Mouse (Mus musculus): ENCODE data around the gene Atp6v1fnb.

Atp6v1fnb gene

DNA sequence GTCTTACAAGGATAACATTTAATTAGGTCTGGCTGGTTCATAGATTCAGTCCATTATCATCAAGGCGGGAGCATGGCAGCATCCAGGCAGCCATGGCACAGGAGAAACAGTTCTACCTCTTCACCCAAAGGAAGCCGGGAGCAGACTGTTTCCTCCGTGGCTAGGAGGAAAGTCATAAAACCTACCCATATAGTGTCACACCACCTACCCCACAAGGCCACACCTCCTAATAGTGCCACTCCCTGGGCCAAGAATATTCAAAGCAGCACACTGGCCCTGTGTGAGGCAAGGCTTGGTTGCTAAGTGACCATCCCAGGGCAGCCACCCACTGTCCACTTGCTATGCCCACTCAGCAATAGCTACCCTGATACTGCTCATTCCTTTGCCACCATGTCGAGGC is at the start of gene Atp6v1fnb:
Gene Atp6v1fnb (plus strand): TSS at position 301 of the 400 bp plus-strand sequence.
- DNase-seq, result no peak

- DNase-seq, result no peak
These were observed 46.1 kb upstream of the Atp6v1fnb start for GRCm38 (mm10) chr6:29425118-29425517.

- DNase-seq, result no peak
These were observed 44.9 kb upstream of the Atp6v1fnb start for GRCm38 (mm10) chr6:29426331-29426730.

DNA sequence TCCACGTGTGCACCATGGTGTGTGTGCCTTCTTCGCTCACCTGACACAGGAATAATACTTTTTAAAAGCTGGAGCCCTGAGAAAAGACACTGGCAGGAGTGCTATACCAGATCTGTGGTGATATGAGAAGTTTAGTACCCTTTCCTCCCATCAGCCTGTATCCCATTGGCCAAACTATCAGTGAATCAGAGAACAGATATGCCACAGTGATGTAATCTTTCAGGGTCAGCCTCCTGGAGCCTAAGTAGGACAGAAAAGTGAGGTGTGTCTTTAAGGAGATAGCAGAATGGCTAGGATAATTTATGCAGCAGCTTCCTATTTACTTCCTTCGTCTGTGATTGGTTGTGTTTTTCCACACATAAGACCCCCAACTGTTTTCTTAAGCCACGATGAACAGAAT is 43.1 kb upstream of the Atp6v1fnb start:
- DNase-seq, result no peak

DNA sequence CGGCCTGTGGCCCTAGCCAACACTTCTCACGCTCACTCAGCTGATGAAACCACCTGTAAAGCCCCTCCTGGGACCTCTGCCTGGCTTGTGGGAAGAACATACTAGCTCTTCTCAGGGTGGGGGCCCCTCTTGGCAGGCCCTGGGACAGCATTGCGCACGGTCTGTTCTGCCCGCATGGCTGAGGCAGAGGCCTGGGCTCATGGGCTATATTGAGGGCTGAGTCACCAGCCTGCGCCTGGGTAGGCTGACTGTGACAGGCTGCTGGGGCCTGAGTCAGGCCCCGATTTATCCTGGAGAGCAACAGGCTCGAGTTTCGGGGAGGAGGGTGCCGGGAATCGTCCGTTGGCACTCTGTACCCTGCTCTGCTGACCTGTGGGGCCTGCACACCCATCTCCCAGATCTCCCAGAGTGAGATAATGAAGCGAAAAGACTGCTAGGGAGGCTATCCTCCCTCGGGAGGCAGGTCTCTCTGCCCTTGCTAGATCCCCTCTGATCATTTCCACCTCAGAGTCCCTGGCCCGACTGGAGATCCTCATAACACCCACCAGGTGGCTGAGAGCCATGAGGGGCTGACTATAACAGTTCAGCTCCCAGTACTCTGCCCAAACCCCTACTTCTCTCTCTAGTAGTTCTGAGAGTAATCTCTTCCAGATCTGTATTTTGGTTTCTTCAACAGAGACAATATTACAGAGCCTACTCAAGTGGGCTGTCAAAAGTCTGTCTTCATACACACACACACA is 40.4 kb upstream of the Atp6v1fnb start:
- DNase-seq, result no peak

DNA sequence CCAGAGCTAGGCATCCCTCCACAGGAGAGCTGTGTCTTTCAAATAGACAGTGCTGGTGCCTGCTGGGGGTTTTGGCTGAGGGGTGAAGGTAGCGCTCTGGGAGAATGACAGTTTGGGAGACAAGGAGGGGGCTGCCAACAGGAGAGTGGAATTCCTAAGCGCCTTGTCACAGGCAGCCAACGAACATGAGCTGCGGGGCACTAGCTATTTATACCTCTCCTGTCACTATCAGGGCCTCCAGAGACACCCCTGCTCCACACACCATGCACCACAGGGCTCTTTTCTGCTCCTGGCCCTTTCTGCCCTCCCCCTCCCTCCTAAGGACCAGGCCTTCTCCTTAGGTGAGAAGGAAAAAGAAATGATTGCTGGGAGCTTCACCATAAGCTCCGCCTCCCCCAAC is 39.8 kb upstream of the Atp6v1fnb start:
- no peak for DNase-seq

DNA sequence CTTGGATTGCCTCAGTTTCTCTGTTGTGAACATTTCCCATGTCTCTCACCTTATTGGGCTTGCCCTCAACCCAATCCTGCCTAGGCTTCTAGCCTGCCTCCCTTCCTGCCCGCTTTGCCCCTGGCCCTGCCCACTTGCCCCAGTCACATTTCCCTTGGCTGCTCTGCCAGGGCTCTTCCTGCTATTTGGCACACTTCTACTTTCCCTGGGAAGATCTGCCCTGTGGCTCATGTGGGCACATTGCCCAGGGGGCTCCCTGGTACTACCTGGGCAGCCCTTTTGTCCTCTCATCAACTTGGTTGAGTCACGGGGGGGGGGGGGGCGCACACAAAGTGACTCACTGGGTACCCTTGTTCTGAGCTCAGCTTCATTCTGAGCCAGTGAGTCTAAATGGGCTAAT is 39.1 kb upstream of the Atp6v1fnb start:
- DNase-seq, result no peak

DNA sequence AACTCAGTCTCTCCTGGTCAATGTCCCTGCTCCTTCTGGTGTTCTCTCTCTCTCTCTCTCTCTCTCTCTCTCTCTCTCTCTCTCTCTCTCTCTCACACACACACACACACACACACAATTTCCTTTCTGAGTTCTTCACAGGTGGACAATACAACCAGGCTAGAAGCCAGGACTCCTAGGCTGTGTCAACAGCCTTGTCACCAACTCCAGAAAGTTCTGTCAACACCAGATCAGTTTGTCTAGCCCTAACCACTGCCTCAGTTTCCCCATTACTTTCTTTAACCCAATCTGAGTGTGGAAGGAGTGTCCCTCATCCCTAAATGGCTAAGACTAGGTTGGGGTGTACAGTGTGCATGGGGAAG is 38.6 kb upstream of the Atp6v1fnb start:
- DNase-seq, result no peak

DNA sequence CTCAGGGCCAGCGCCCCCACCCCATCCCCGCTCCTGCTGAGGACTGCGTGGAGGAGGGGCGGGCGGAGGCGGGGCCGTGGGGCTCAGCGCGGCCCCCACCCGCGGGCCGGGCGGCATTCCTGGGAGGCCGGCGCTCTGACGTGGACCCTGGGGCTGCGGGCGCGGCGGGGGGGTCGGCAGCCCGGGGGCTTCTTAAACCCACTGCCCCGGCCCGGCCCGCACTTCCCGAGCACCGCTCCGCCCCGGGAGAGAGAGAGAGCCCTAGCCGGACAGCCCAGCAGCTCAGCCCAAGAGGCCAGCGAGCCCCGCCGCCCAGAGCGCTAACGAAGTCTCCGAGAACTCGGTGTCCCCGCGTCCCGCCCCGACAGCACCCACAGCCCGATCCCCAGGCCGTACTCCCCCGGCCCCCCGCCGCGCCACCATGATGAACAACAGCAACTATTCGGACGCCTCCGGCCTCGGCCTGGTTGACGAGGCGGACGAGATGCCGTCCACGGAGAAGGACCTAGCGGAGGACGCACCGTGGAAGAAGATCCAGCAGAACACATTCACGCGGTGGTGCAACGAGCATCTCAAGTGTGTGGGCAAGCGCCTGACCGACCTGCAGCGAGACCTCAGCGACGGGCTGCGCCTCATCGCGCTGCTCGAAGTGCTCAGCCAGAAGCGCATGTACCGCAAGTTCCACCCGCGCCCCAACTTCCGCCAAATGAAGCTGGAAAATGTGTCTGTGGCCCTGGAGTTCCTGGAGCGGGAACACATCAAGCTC is 38.0 kb upstream of the Atp6v1fnb start, which contains the start of gene Flnc:
Gene Flnc (plus strand): TSS at position 219 of the 766 bp plus-strand sequence.
- peak; percentile 35 for DNase-seq

- no peak for DNase-seq
These were observed 37.1 kb upstream of the Atp6v1fnb start for GRCm38 (mm10) chr6:29433804-29434795.

- DNase-seq, result peak; percentile 69
These were observed 36.1 kb upstream of the Atp6v1fnb start for GRCm38 (mm10) chr6:29434911-29435691.

GRCm38 (mm10) chr6:29435940-29436451 is 35.2 kb upstream of the Atp6v1fnb start:
- no peak for DNase-seq

DNA sequence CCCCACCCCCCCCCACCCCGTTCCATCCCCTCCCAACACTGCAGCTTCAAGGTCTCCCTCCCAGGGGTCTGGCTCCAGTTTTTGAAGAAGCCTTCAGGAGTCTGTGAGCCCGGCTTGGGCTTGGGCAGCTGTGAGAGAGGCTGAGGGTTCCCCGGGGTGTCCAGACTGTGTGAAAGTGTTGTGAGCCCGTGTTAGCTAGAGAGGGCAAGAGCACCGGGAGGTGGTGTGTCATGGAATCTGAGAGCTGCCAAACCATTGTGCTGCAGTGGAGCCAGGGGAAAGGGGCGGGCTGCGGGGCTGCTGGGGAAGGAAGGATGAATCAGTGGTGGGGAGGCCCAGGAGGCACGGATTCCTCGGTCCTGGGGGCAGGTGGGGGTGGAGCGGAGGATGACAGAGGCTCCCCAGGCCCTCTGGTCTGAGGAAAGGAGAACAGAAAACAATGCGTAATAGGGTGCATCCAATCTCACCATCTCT is 34.7 kb upstream of the Atp6v1fnb start:
- no peak for DNase-seq

DNA sequence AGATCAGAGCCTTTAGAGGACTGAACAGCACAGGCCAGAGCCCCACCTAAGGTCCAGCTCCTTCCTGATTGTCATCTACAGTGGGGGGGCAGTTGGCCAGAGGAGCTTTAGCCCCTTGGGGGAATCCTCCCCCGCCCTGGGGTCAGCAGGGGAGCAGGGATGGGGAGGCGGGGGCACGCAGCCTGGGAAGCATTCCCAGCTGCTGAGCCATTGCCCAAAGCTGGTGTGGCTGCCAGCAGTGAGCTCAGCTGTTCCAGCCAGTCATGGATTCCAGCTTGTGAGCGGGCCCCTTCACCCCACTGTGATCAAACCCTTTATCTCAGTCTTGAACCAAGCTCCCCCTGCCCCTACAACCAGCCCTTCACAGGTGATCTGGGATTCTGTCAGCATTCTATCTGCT is 32.0 kb upstream of the Atp6v1fnb start:
- DNase-seq, result no peak

- no peak for DNase-seq
These were observed 31.4 kb upstream of the Atp6v1fnb start for GRCm38 (mm10) chr6:29439789-29440188.

DNA sequence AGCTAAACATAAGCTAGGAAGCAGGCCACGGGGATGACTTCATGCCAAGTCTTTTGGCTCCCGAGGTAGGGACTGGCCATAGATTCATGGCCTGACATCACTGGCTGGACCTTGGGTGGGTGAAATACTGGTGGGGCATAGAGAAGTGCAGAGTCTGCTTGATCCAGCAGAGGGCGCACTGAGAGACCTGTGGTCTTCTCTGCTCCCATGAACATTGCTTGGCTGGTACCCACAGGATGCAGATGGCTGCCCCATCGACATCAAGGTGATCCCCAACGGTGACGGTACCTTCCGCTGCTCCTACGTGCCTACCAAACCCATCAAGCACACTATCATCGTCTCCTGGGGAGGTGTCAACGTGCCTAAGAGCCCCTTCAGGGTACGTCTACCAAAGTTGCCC is 26.5 kb upstream of the Atp6v1fnb start:
- peak; percentile 48 for DNase-seq

- DNase-seq, result no peak
These were observed 25.9 kb upstream of the Atp6v1fnb start for GRCm38 (mm10) chr6:29445354-29445753.

- DNase-seq, result no peak
These were observed 21.4 kb upstream of the Atp6v1fnb start for GRCm38 (mm10) chr6:29449858-29450257.

- DNase-seq, result no peak
These were observed 20.6 kb upstream of the Atp6v1fnb start for GRCm38 (mm10) chr6:29450667-29451066.

- no peak for DNase-seq
These were observed 9.7 kb upstream of the Atp6v1fnb start for GRCm38 (mm10) chr6:29461502-29461901.

DNA sequence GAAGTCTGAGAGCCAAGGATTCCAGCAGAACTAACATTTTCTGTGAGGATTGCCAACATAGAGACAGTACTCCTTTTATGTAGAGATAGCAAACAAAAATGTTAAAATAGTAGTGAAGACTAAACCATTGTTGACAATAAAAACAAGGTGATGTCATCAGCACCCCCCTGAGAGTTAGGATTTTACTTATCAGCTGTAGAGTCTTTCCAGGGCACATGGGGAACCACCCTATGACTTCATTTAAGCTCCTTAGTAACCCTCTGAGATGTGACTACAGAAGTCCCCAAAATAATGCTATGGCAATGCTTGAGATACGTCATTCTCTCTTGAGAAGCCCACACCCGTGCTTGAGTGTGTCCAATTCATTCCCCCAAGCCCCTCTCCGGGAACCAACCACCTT is 7.8 kb upstream of the Atp6v1fnb start:
- DNase-seq, result no peak

Data from liver (tissue).